Mouse (Mus musculus) spleen, adult 2 months (tissue): ENCODE measurements around the gene Klhl24. TPM values are rescaled to one million over a fixed set of nuclear protein-coding genes. Genes with fewer than 3 reads are reported as not detected.

Source experiments
- DNase-seq, 2 experiments: peaks; one replicate each; pipeline versions ENCODE4 v3.0.0 to v3.0.0-alpha.2; 2012 to 2021; ENCODE audit warnings: low spot score in 2 of 2, low read depth in 1 of 2
- H3K27ac ChIP-seq: fragments of 200-500 bp; 2 replicates; pipeline ENCODE4 v1.5.1; 2012; ENCODE audit warnings: low read length, inconsistent platforms; ENCODE audit not compliant: insufficient read depth
- H3K27me3 ChIP-seq: fragments of 200-500 bp; 2 replicates; pipeline ENCODE4 v1.6.1; 2012; ENCODE audit warnings: mild to moderate bottlenecking, moderate library complexity, low read length, inconsistent platforms; ENCODE audit not compliant: control insufficient read depth, insufficient read depth
- H3K36me3 ChIP-seq: fragments of 200-500 bp; 2 replicates; pipeline ENCODE4 v1.6.1; 2012; ENCODE audit warnings: mild to moderate bottlenecking, low read length, inconsistent platforms; ENCODE audit not compliant: control insufficient read depth, insufficient read depth
- H3K4me1 ChIP-seq: fragments of 200-500 bp; 2 replicates; pipeline ENCODE4 v1.6.1; 2011; ENCODE audit warnings: inconsistent platforms; ENCODE audit not compliant: control insufficient read depth, insufficient read depth, insufficient read length
- H3K4me3 ChIP-seq: fragments of 200-500 bp; 2 replicates; pipeline ENCODE4 v1.5.1; 2011; ENCODE audit warnings: mild to moderate bottlenecking, inconsistent platforms; ENCODE audit not compliant: insufficient read depth, insufficient read length; ENCODE audit errors: extremely low read depth
- CTCF ChIP-seq: fragments of 200-500 bp; IDR thresholded peaks from 2 replicates; pipeline ENCODE4 v1.5.1; 2011; ENCODE audit warnings: mild to moderate bottlenecking, inconsistent platforms; ENCODE audit not compliant: insufficient read depth, insufficient read length, insufficient replicate concordance; ENCODE audit errors: extremely low read depth
- POLR2A ChIP-seq: fragments of 200-500 bp; IDR thresholded peaks from 2 replicates; pipeline ENCODE4 v1.6.1; 2011; ENCODE audit warnings: low read depth, low read length, inconsistent platforms
- WGBS: fragments of 180-500 bp; shearing (Covaris S2); methylation state at CpG from one replicate; pipeline ENCODE4 v1.1.7; 2018; 5-methylcytosine and 5-hydroxymethylcytosine counted together
- polyA plus RNA-seq: library from polyadenylated mRNA; depleted of rRNA; stranded (reverse); fragments of >200 nt; gene quantifications from 2 replicates; pipeline ENCODE4 v1.2.3, GENCODE M21; 2012; rRNA removed

Gene Klhl24
- polyA plus RNA-seq, 1 experiment, result 12.1 TPM

DNA sequence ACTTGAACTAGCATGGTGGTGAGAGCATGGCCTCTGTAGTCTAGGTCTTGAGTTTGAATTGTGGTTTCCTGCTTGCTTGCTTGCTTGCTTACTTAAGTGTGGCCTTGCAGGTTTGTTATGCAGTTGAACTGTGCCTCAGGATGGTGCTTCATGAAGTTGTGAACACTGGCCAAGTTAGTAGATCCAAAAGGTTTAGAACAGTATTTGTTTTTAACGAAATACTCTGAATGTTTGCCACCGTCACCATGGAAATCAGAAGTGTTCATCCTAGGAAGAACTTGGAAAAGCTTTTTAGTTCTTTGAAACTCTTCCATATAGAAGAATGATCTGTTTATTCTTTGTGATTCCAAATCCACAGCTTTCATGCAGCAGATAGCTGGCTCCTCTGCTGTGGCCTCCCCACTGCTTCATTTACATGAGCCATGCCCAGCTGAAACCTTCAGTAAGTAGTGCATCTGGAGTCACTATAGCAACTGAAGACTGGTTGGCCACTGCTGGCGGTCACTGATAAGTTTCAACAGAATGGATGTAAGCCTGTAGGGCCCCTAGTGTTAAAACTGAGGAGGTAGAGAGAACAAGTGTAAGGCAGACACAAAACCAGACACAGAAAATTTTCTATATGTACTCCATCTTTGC lies 72.2 kb downstream of the Klhl24 start:
- Histone ChIP-seq H3K4me3 (no peak overlapping the region), H3K27me3 (no peaks in the 10 kb centered on the region), H3K27ac (no peak overlapping the region), H3K36me3 (peaks cover 15% of the 10 kb centered on the region), H3K4me1 (no peaks in the 10 kb centered on the region)
- 91% methylated on average over 3 of the region's 3 CpGs for WGBS
- DNase-seq, result no peak
- TF ChIP-seq POLR2A (no peak), CTCF (no peak)

Other genes with a start within 250 kb of the Klhl24 start
- 28.4 and 33.7 TPM in 2 replicates for gene Klhl6, start 114.5 kb upstream of the Klhl24 start, polyA plus RNA-seq
- gene Yeats2, start 43.5 kb downstream of the Klhl24 start, polyA plus RNA-seq, result 12.5 and 16.7 TPM in 2 replicates
- 0.26 and 0.28 TPM in 2 replicates for gene Map6d1, start 143.8 kb downstream of the Klhl24 start, polyA plus RNA-seq
- gene Parl, start 204.8 kb downstream of the Klhl24 start, polyA plus RNA-seq, result 23.8 and 33.1 TPM in 2 replicates
- gene Cyp2ab1, start 227.9 kb downstream of the Klhl24 start, polyA plus RNA-seq, result 1.8 and 2.1 TPM in 2 replicates